Mouse (Mus musculus): ENCODE measurements around the gene 4930442H23Rik. TPM values are rescaled to one million over a fixed set of nuclear protein-coding genes. Genes with fewer than 3 reads are reported as not detected.
"Not testable (repeated sequence)": the region's sequence is repeated elsewhere in the genome, so short reads cannot be mapped to it uniquely, and the experiment has no call there.

The 4930442H23Rik gene
- polyA plus RNA-seq, 1 experiment from 2014 or later = not detected

- peak; percentile 55 for ATAC-seq
- no peak overlapping the region for H3K4me2 ChIP-seq (ENCODE audit: low read depth, low read length)
- H3K4me1 ChIP-seq (ENCODE audit: control insufficient read depth, insufficient read depth, low read length) = no peaks in the 10 kb centered on the region; the same call in 1 of the 2 replicates
- no peaks in the 10 kb centered on the region for H3K9me3 ChIP-seq (ENCODE audit: control insufficient read depth, low read length)
- no peaks in the 10 kb centered on the region for H3K27me3 ChIP-seq (replicated peaks; ENCODE audit: control insufficient read depth, insufficient read depth, low read length)
- no peak overlapping the region for H3K9ac ChIP-seq (ENCODE audit: low read depth, low read length)
- H3K4me3 ChIP-seq (ENCODE audit: low read length) = no peak overlapping the region
- no peak overlapping the region for H3K27ac ChIP-seq (ENCODE audit: low read length)
- 27% methylated on average over 7 of the region's 7 CpGs for WGBS
- no peaks in the 10 kb centered on the region for H3K36me3 ChIP-seq (ENCODE audit: control insufficient read depth, insufficient read depth, low read length)
These were observed 34.3 kb upstream of the 4930442H23Rik start for GRCm38 (mm10) chr10:81217964-81218363.

- H3K4me2 ChIP-seq (ENCODE audit: low read depth, low read length); H3K9me3 ChIP-seq (ENCODE audit: control insufficient read depth, low read length); H3K4me3 ChIP-seq (ENCODE audit: low read length); H3K27ac ChIP-seq (ENCODE audit: low read length); ATAC-seq; H3K9ac ChIP-seq (ENCODE audit: low read depth, low read length); H3K36me3 ChIP-seq (ENCODE audit: control insufficient read depth, insufficient read depth, low read length); H3K27me3 ChIP-seq (replicated peaks; ENCODE audit: control insufficient read depth, insufficient read depth, low read length); H3K4me1 ChIP-seq (ENCODE audit: control insufficient read depth, insufficient read depth, low read length): not testable (repeated sequence)
- WGBS = 26% methylated on average over 1 of the region's 1 CpGs
These were observed 33.6 kb upstream of the 4930442H23Rik start for GRCm38 (mm10) chr10:81217267-81217666.

- no peaks in the 10 kb centered on the region for H3K36me3 ChIP-seq (ENCODE audit: control insufficient read depth, insufficient read depth, low read length)
- H3K27ac ChIP-seq (ENCODE audit: low read length) = no peak overlapping the region
- 86% methylated on average over 6 of the region's 6 CpGs for WGBS
- no peak overlapping the region for H3K9ac ChIP-seq (ENCODE audit: low read depth, low read length)
- no peaks in the 10 kb centered on the region; the same call in 1 of the 2 replicates for H3K4me1 ChIP-seq (ENCODE audit: control insufficient read depth, insufficient read depth, low read length)
- no peak overlapping the region for H3K4me2 ChIP-seq (ENCODE audit: low read depth, low read length)
- ATAC-seq = no peak
- H3K27me3 ChIP-seq (replicated peaks; ENCODE audit: control insufficient read depth, insufficient read depth, low read length) = no peaks in the 10 kb centered on the region
- H3K9me3 ChIP-seq (ENCODE audit: control insufficient read depth, low read length) = no peaks in the 10 kb centered on the region
- no peak overlapping the region for H3K4me3 ChIP-seq (ENCODE audit: low read length)
These were observed 33.2 kb upstream of the 4930442H23Rik start for GRCm38 (mm10) chr10:81216810-81217209.

- Histone ChIP-seq H3K9me3 (ENCODE audit: control insufficient read depth, low read length) (no peaks in the 10 kb centered on the region), H3K9ac (ENCODE audit: low read depth, low read length) (no peak overlapping the region), H3K4me1 (ENCODE audit: control insufficient read depth, insufficient read depth, low read length) (no peaks in the 10 kb centered on the region), H3K4me2 (ENCODE audit: low read depth, low read length) (no peak overlapping the region), H3K4me3 (ENCODE audit: low read length) (no peak overlapping the region), H3K27me3 (replicated peaks; ENCODE audit: control insufficient read depth, insufficient read depth, low read length) (no peaks in the 10 kb centered on the region), H3K36me3 (ENCODE audit: control insufficient read depth, insufficient read depth, low read length) (no peaks in the 10 kb centered on the region), H3K27ac (ENCODE audit: low read length) (no peak overlapping the region)
- ATAC-seq = no peak
- 88% methylated on average over 6 of the region's 6 CpGs for WGBS
These were observed 32.6 kb upstream of the 4930442H23Rik start for GRCm38 (mm10) chr10:81216260-81216659.

- Histone ChIP-seq H3K9me3 (ENCODE audit: control insufficient read depth, low read length) (no peaks in the 10 kb centered on the region), H3K4me1 (ENCODE audit: control insufficient read depth, insufficient read depth, low read length) (no peaks in the 10 kb centered on the region), H3K4me2 (ENCODE audit: low read depth, low read length) (no peak overlapping the region), H3K36me3 (ENCODE audit: control insufficient read depth, insufficient read depth, low read length) (no peaks in the 10 kb centered on the region), H3K4me3 (ENCODE audit: low read length) (no peak overlapping the region), H3K27me3 (replicated peaks; ENCODE audit: control insufficient read depth, insufficient read depth, low read length) (no peaks in the 10 kb centered on the region), H3K27ac (ENCODE audit: low read length) (no peak overlapping the region), H3K9ac (ENCODE audit: low read depth, low read length) (no peak overlapping the region)
- no peak for ATAC-seq
- WGBS = 93% methylated on average over 5 of the region's 5 CpGs
These were observed 26.5 kb upstream of the 4930442H23Rik start for GRCm38 (mm10) chr10:81210154-81210553.

GRCm38 (mm10) chr10:81204137-81204536, 20.5 kb upstream of the 4930442H23Rik start:
- no peaks in the 10 kb centered on the region for H3K9me3 ChIP-seq (ENCODE audit: control insufficient read depth, low read length)
- H3K4me2 ChIP-seq (ENCODE audit: low read depth, low read length) = no peak overlapping the region
- no peak overlapping the region for H3K4me3 ChIP-seq (ENCODE audit: low read length)
- H3K36me3 ChIP-seq (ENCODE audit: control insufficient read depth, insufficient read depth, low read length) = no peaks in the 10 kb centered on the region
- no peaks in the 10 kb centered on the region for H3K27me3 ChIP-seq (replicated peaks; ENCODE audit: control insufficient read depth, insufficient read depth, low read length)
- 77% methylated on average over 4 of the region's 4 CpGs for WGBS
- no peak overlapping the region for H3K27ac ChIP-seq (ENCODE audit: low read length)
- no peak for ATAC-seq
- peaks cover 5% of the 10 kb centered on the region for H3K4me1 ChIP-seq (ENCODE audit: control insufficient read depth, insufficient read depth, low read length)
- H3K9ac ChIP-seq (ENCODE audit: low read depth, low read length) = no peak overlapping the region

- Histone ChIP-seq H3K27ac (ENCODE audit: low read length) (peak overlapping the region; percentile 68; the same call in 1 of the 2 replicates), H3K4me1 (ENCODE audit: control insufficient read depth, insufficient read depth, low read length) (peaks cover 5% of the 10 kb centered on the region), H3K27me3 (replicated peaks; ENCODE audit: control insufficient read depth, insufficient read depth, low read length) (no peaks in the 10 kb centered on the region), H3K9me3 (ENCODE audit: control insufficient read depth, low read length) (no peaks in the 10 kb centered on the region), H3K4me2 (ENCODE audit: low read depth, low read length) (no peak overlapping the region), H3K4me3 (ENCODE audit: low read length) (no peak overlapping the region), H3K36me3 (ENCODE audit: control insufficient read depth, insufficient read depth, low read length) (no peaks in the 10 kb centered on the region), H3K9ac (ENCODE audit: low read depth, low read length) (no peak overlapping the region)
- ATAC-seq = peak; percentile 94
- WGBS = 56% methylated on average over 8 of the region's 8 CpGs
These were observed 19.5 kb upstream of the 4930442H23Rik start for GRCm38 (mm10) chr10:81202978-81203720.

GRCm38 (mm10) chr10:81201807-81202758, 18.4 kb upstream of the 4930442H23Rik start, which contains the start of gene Nmrk2:
Nmrk2 (minus strand) TSS chr10:81202051.
- H3K36me3 ChIP-seq (ENCODE audit: control insufficient read depth, insufficient read depth, low read length) = no peaks in the 10 kb centered on the region
- no peak within 1 kb of the TSS for H3K4me2 ChIP-seq (ENCODE audit: low read depth, low read length)
- H3K27me3 ChIP-seq (replicated peaks; ENCODE audit: control insufficient read depth, insufficient read depth, low read length) = no peaks in the 10 kb centered on the region
- H3K9ac ChIP-seq (ENCODE audit: low read depth, low read length) = no peak within 1 kb of the TSS
- H3K4me1 ChIP-seq (ENCODE audit: control insufficient read depth, insufficient read depth, low read length) = peaks cover 5% of the 10 kb centered on the region
- H3K9me3 ChIP-seq (ENCODE audit: control insufficient read depth, low read length) = no peaks in the 10 kb centered on the region
- no peak for ATAC-seq
- 58% methylated on average over 13 of the region's 13 CpGs for WGBS
- H3K4me3 ChIP-seq (ENCODE audit: low read length) = no peak within 1 kb of the TSS
- no peak within 1 kb of the TSS for H3K27ac ChIP-seq (ENCODE audit: low read length)

- ATAC-seq = no peak
- no peaks in the 10 kb centered on the region for H3K36me3 ChIP-seq (ENCODE audit: control insufficient read depth, insufficient read depth, low read length)
- H3K4me1 ChIP-seq (ENCODE audit: control insufficient read depth, insufficient read depth, low read length) = peaks cover 5% of the 10 kb centered on the region
- no peak overlapping the region for H3K27ac ChIP-seq (ENCODE audit: low read length)
- H3K27me3 ChIP-seq (replicated peaks; ENCODE audit: control insufficient read depth, insufficient read depth, low read length) = no peaks in the 10 kb centered on the region
- no peak overlapping the region for H3K4me3 ChIP-seq (ENCODE audit: low read length)
- 76% methylated on average over 20 of the region's 20 CpGs for whole genome bisulfite sequencing
- no peaks in the 10 kb centered on the region for H3K9me3 ChIP-seq (ENCODE audit: control insufficient read depth, low read length)
- H3K9ac ChIP-seq (ENCODE audit: low read depth, low read length) = no peak overlapping the region
- no peak overlapping the region for H3K4me2 ChIP-seq (ENCODE audit: low read depth, low read length)
These were observed 17.1 kb upstream of the 4930442H23Rik start for GRCm38 (mm10) chr10:81200605-81201287.

All from intestine, embryonic 16.5 days (tissue).